Mouse (Mus musculus): ENCODE measurements around the gene 1700030J22Rik. TPM values are rescaled to one million over a fixed set of nuclear protein-coding genes. Genes with fewer than 3 reads are reported as not detected.

The 1700030J22Rik gene
- polyA plus RNA-seq, 1 experiment from 2014 or later, result 11.3 TPM

DNA sequence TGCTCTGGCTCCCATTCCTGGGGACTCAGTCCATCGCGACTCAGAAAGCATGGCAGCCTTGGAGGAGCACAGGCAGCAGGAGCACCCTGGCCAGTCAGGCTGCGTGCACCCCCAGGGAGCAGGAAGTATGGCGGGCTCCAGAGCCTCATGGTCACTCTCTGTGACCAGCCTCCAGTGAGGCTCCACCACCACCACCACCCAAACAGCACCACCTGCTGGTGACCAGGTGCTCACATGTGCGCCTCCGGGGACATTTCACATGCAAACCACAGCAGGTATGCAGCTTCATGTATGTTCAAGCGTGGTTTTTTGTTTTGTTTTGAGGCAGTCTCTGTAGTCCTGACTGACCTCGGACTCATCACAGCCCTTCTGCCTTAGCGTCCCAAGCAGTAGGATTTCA lies 50.9 kb downstream of the 1700030J22Rik start:
- ATAC-seq, result no peak
- H3K36me3 ChIP-seq (ENCODE audit: control insufficient read depth, insufficient read depth, low read length), result no peaks in the 10 kb centered on the region
- H3K27ac ChIP-seq (ENCODE audit: low read length), result no peak overlapping the region
- no peaks in the 10 kb centered on the region for H3K9me3 ChIP-seq (replicated peaks; ENCODE audit: control insufficient read depth, low read length, poor library complexity, severe bottlenecking)
- 86% methylated on average over 9 of the region's 9 CpGs for WGBS
- H3K27me3 ChIP-seq (ENCODE audit: control insufficient read depth, insufficient read depth, low read depth, low read length), result no peaks in the 10 kb centered on the region
- no peak overlapping the region for H3K9ac ChIP-seq (ENCODE audit: low read depth, low read length)
- no peak overlapping the region for H3K4me3 ChIP-seq (ENCODE audit: low read depth, low read length)
- H3K4me1 ChIP-seq (ENCODE audit: control insufficient read depth, insufficient read depth, low read length), result no peaks in the 10 kb centered on the region
- no peak overlapping the region for H3K4me2 ChIP-seq (ENCODE audit: low read length)

DNA sequence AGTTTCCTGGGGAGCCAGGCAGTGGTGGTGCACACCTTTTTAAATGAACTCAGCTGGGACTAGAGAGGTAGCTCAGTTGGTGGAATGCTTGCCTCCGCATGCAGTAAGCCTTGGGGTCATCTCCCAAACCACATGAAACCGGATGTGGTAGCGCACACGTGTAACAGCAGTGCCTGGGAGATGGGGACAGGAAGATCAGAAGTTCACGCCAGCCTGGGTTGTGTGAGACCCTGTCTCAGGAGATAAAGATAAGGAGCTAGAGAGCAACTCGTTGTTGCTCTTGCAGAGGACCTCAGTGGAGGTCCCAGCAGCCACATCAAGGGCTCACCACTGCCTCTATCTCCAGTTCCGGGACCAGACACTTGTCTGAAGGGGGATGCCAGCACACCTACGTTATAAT lies 55.2 kb downstream of the 1700030J22Rik start:
- Histone ChIP-seq H3K27ac (ENCODE audit: low read length) (no peak overlapping the region), H3K9ac (ENCODE audit: low read depth, low read length) (no peak overlapping the region), H3K9me3 (replicated peaks; ENCODE audit: control insufficient read depth, low read length, poor library complexity, severe bottlenecking) (no peaks in the 10 kb centered on the region), H3K4me3 (ENCODE audit: low read depth, low read length) (no peak overlapping the region), H3K36me3 (ENCODE audit: control insufficient read depth, insufficient read depth, low read length) (no peaks in the 10 kb centered on the region), H3K4me1 (ENCODE audit: control insufficient read depth, insufficient read depth, low read length) (peaks cover 10% of the 10 kb centered on the region), H3K27me3 (ENCODE audit: control insufficient read depth, insufficient read depth, low read depth, low read length) (no peaks in the 10 kb centered on the region), H3K4me2 (ENCODE audit: low read length) (no peak overlapping the region)
- no peak for ATAC-seq
- 95% methylated on average over 8 of the region's 8 CpGs for WGBS

DNA sequence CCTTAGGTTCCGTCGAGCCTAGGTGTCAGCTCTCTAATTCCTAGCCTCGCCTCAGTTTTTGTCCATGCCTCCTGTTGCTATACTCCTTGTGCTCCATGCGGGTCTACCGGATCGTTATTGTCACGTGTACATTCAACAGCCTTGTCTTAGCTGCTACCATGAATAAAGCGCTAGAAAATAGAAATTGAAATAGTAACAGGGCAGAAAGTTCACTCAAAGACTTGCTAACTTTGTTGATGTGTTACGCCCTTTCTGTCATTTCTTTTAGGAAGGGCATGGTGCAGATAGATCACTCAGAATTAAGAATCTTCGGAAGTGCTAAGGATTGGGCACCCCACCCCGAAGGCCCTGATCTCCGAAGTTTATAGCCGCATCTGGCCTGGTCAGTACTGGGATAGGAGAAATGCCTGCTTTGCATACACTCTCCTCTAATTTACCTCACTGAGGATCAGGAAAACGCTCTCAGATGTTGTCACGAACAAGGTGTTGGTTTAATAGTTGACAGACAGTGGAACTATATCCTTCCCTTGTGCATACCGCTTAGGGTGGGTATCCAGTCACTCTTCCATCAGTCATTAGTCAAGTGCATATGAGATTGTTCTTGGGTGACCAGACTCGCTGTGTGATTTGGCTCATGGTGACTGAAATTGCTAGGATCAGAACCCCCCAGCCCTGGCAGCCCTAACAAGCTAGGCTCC lies 56.5 kb downstream of the 1700030J22Rik start:
- 0 out of 2 replicates have a peak, but pooled peaks have one; percentile 20 for ATAC-seq
- H3K9me3 ChIP-seq (replicated peaks; ENCODE audit: control insufficient read depth, low read length, poor library complexity, severe bottlenecking), result no peaks in the 10 kb centered on the region
- WGBS, result 33% methylated on average over 17 of the region's 17 CpGs

DNA sequence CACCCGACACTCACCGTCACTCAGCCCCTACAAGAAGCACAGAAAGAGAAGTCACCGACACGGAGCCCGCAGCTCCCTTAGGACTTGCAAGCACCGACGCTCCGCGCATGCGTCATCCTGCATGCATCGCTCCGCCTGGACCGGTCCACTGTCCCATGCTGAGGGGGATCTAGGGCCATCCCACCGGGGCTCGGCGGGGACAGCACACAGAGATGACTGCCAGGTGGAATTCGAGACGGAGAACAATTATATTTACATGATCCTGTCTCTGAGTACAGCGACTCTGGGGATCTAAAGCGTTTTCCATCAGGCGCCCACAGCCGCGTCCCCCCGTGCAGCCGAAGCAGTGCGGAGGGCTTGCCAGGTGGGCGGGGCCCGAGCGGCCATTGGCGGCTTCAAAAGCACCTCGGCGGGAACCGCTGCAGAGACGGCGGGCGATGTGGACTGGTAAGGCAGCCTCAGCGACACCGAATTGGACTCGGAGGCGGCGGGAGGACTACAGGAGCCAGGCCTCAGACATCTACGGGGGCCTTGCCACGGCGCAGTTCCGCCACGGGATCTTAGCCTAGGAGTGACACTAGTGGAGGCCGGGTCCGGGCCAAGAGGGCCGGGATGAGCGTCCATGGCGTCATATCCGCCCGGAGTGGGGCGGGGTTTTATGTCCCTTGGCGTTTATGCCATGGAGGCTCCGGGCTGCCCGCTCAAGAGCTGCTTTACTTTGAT lies 57.3 kb downstream of the 1700030J22Rik start, which contains the start of the genes Cmc2 and Cenpn:
Gene Cmc2 (minus strand): TSS at position 119 of the 723 bp plus-strand sequence.
Gene Cenpn (plus strand): TSS at position 394 of the 723 bp plus-strand sequence.
- WGBS, result under 1% methylated on average over 55 of the region's 57 CpGs

More for the DNA sequence above, 56.5 kb downstream of the 1700030J22Rik start:
- Histone ChIP-seq H3K4me1 (ENCODE audit: control insufficient read depth, insufficient read depth, low read length) (peaks cover 10% of the 10 kb centered on the region), H3K9ac (ENCODE audit: low read depth, low read length) (peak overlapping the region; percentile 74), H3K4me3 (ENCODE audit: low read depth, low read length) (peak overlapping the region; percentile 86), H3K27me3 (ENCODE audit: control insufficient read depth, insufficient read depth, low read depth, low read length) (no peaks in the 10 kb centered on the region), H3K4me2 (ENCODE audit: low read length) (peak overlapping the region; percentile 81), H3K36me3 (ENCODE audit: control insufficient read depth, insufficient read depth, low read length) (no peaks in the 10 kb centered on the region), H3K27ac (ENCODE audit: low read length) (peak overlapping the region; percentile 81)

DNA sequence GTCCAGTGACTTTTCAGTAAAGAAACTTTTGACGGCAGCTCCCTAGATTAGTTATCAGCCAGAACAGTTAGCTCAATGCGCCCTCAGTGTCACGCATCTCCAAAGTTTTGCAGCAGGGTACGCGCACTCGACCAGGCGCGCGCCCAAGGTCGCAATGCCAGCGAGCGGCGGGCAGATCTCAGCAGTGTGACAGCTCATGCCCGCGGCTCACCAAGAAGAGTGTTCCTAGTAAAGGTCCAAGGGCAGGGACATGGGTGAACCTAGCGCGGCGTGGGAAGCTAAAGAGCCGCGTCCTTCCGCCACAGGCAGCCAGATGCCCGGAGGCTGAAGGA lies 57.8 kb downstream of the 1700030J22Rik start:
- WGBS, result 0% methylated on average over 22 of the region's 22 CpGs
- peak; percentile 68 for ATAC-seq

More for the DNA sequence above, 57.3 kb downstream of the 1700030J22Rik start, which contains the start of the genes Cmc2 and Cenpn:
- no peaks in the 10 kb centered on the region for H3K9me3 ChIP-seq (replicated peaks; ENCODE audit: control insufficient read depth, low read length, poor library complexity, severe bottlenecking)
- peak within 1 kb of the TSS; percentile 86 for H3K4me3 ChIP-seq (ENCODE audit: low read depth, low read length)
- H3K27ac ChIP-seq (ENCODE audit: low read length), result peak within 1 kb of the TSS; percentile 81
- no peaks in the 10 kb centered on the region for H3K27me3 ChIP-seq (ENCODE audit: control insufficient read depth, insufficient read depth, low read depth, low read length)
- H3K4me1 ChIP-seq (ENCODE audit: control insufficient read depth, insufficient read depth, low read length), result peaks cover 10% of the 10 kb centered on the region
- peak within 1 kb of the TSS; percentile 81 for H3K4me2 ChIP-seq (ENCODE audit: low read length)
- H3K36me3 ChIP-seq (ENCODE audit: control insufficient read depth, insufficient read depth, low read length), result no peaks in the 10 kb centered on the region
- ATAC-seq, result peak; percentile 97
- H3K9ac ChIP-seq (ENCODE audit: low read depth, low read length), result peak within 1 kb of the TSS; percentile 74

More for the DNA sequence above, 57.8 kb downstream of the 1700030J22Rik start:
- Histone ChIP-seq H3K4me2 (ENCODE audit: low read length) (peak overlapping the region; percentile 81), H3K36me3 (ENCODE audit: control insufficient read depth, insufficient read depth, low read length) (no peaks in the 10 kb centered on the region), H3K27ac (ENCODE audit: low read length) (peak overlapping the region; percentile 81), H3K9ac (ENCODE audit: low read depth, low read length) (peak overlapping the region; percentile 74), H3K4me1 (ENCODE audit: control insufficient read depth, insufficient read depth, low read length) (peaks cover 10% of the 10 kb centered on the region), H3K27me3 (ENCODE audit: control insufficient read depth, insufficient read depth, low read depth, low read length) (no peaks in the 10 kb centered on the region), H3K4me3 (ENCODE audit: low read depth, low read length) (peak overlapping the region; percentile 86), H3K9me3 (replicated peaks; ENCODE audit: control insufficient read depth, low read length, poor library complexity, severe bottlenecking) (no peaks in the 10 kb centered on the region)

Other genes starting within 250 kb of the 1700030J22Rik start
- gene Cdyl2, start 246.0 kb downstream of the 1700030J22Rik start, polyA plus RNA-seq (2015; fragmentation: Nextera tagmentation; extraction: Ambion mirVana), result 9.7 and 13.1 TPM in 2 replicates
- 25.7 and 27.3 TPM in 2 replicates for gene Cmc2, start 57.5 kb downstream of the 1700030J22Rik start, polyA plus RNA-seq (2015; fragmentation: Nextera tagmentation; extraction: Ambion mirVana)
- gene Cenpn, start 57.2 kb downstream of the 1700030J22Rik start, polyA plus RNA-seq (2015; fragmentation: Nextera tagmentation; extraction: Ambion mirVana), result 6.4 and 6.9 TPM in 2 replicates
- 20.4 and 20.8 TPM in 2 replicates for gene Atmin, start 35.6 kb downstream of the 1700030J22Rik start, polyA plus RNA-seq (2015; fragmentation: Nextera tagmentation; extraction: Ambion mirVana)
- gene Gcsh, start 14.6 kb upstream of the 1700030J22Rik start, polyA plus RNA-seq (2015; fragmentation: Nextera tagmentation; extraction: Ambion mirVana), result 74.3 and 80.2 TPM in 2 replicates
- 0.04 TPM in 1 of 2 replicates, not detected in the other for gene Pkd1l2, start 103.5 kb upstream of the 1700030J22Rik start, polyA plus RNA-seq (2015; fragmentation: Nextera tagmentation; extraction: Ambion mirVana)
- gene Bco1, start 116.9 kb upstream of the 1700030J22Rik start, polyA plus RNA-seq (2015; fragmentation: Nextera tagmentation; extraction: Ambion mirVana), result 0.35 TPM in 2 replicates
- gene Gan, start 179.2 kb upstream of the 1700030J22Rik start, polyA plus RNA-seq (2015; fragmentation: Nextera tagmentation; extraction: Ambion mirVana), result 3.2 and 3.4 TPM in 2 replicates

Data from midbrain, embryonic 16.5 days (tissue).